Mouse (Mus musculus) neural tube, embryonic 10.5 days (tissue): ENCODE measurements around the gene Nans.

Experiments
- DNase-seq: peaks from one replicate; pipeline ENCODE4 v3.0.0-alpha.2; 2017; ENCODE audit warnings: low spot score; ENCODE audit errors: extremely low spot score

Gene Nans

DNA sequence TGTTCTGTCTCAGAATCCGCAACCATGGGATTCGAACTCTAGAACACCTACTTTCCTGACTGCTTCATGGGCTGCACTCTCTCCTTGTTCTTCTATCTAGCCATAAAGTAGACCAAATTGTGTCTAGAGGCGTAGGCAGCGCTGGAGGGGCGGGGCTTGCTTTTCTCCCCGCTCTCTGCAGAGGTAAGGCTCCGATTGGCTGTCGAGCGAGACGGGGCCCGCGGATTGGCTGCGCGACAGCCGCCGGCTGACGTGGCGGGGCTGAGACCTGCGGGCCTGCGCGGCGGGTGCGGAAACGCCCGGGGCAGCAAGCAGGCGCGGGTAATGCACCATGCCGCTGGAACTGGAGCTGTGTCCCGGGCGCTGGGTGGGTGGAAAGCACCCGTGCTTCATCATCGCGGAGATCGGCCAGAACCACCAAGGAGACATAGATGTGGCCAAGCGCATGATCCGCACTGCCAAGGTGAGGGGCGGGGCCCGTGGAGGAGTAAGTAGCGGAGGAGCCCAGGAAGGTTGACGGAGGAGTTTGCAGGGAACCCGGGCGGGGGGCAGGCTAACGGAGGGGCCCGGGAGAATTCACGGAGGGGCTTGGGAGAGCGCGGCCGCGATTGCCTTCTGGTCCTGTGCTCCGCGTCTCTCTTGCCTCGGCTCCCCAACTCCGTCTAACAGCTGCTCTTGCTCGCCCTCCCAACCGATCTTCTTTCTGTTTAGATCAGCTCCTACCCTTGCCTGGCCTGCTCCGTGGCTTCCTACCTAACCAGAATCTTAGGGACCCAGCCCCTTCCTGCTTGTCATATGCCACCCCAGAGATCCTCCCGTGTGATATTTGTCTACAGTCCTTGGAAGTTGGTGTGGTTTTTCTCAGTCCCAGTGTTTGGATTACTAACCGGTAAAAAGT is at the start of gene Nans:
TSS of gene Nans (plus strand) at position 221 of the 898 bp plus-strand sequence.
- DNase-seq, result peak; percentile 91

DNA sequence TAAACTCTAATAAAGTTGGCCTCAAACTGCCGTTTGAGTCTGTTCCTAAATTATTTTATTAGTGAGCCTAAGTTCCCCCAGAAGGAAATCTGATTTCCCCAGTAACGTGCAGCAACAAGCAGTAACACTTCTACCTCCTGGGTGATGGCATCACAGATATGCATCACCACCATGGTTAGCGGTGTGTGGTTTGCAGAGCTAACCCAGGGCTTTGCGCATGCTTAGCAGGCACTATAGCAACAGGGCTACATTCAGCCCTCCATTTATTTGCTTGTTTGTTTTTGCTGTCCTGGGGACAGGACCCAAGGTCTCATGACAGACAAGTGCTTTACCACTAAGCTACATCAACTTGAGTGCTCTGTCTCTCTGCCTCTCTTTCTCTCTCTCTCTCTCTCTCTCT is 46.5 kb upstream of the Nans start:
- DNase-seq, result no peak

DNA sequence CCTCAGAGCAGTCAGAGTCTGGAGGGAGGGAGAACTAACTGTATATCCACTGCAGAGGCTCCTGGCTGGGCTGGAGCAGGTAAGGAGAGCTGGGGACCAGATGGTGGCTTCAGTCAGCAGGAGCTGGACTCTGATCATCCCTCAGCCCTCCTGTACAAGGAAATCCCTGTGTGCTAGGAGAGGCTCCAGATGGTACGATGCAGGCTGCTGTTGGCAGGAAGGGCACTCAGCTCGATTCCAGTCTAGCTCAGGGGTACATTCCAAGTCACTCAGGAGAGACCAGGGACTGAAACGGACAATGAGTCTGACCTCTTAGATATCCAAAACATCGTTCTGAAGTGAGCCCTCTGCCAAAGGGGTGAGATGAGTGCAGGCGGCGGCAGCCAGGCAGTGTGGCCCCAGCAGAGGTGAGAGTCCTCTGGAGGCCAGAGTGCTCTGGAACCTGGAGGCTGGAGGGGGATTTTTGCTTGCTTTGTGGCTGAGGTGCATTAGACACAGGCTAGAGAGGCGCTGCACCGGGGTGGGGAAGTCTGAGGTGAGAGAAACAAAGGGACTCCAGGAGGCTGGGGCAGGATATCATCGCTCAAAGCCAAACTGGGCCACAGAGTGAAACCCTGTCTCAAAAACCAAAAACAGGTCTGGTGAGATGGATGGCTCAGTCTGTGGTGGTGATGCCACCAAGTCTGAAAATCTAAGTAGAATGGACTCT is 43.7 kb upstream of the Nans start:
- DNase-seq, result no peak

DNA sequence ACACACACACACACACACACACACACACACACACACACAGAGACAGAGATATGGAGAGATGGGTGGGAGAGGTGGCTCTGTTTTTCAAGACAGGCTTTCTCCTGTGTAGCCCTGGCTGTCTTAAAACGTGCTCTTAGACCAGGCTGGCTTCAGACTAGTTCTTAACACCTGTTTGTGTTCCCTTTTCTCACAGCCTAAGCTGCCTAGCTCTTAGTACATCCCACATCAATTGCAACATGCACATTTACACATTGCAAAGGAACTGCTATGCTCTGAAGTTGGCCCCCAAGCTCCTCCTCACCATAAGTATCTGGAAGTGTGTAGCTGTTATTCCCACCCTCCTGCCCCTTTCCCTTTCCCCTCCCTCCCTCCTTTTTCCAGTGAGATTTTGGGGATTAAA is 41.6 kb upstream of the Nans start:
- no peak for DNase-seq

DNA sequence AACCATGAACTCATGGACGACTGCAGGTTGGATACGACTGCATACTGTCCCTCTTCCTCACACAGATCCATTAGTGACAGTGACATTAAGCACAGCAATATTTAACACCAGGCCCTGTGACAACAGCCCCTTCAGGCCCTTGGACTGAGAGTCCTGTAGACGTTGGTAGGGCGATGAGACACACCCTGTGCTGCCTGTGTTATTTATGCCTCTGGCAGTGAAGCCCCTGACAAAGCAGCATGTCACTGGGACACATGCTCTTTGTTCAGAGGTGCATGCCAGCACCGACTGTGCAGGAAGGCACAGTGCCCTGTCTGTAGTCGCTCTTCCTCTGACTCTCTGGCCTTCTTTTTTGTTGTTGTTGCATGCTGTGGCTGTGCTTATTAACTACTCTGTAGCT is 40.2 kb upstream of the Nans start:
- DNase-seq, result no peak

DNA sequence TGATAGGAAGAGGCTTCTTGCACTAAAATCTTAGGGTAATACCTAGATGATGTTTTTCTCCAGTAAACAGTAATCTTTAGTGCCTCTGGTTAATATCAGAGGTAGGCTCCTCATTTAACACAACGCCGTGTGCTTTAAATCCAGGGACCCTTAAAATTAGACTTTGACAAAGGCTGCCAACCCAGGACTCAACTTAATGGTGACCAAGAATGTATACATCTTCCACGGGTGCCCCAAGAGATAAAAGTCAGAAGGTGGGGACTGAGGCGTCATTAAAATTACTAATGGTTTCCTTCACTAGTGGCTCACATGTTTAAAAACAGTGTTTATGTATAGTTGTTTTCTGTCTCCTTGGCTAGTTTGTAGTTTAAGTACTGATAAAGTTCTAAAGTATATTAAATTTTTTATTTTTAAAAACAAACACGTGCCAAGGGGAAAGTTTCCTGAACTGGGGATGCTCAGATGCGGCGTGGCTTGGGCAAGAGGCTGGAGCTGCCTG is 39.0 kb upstream of the Nans start:
- DNase-seq, result no peak

DNA sequence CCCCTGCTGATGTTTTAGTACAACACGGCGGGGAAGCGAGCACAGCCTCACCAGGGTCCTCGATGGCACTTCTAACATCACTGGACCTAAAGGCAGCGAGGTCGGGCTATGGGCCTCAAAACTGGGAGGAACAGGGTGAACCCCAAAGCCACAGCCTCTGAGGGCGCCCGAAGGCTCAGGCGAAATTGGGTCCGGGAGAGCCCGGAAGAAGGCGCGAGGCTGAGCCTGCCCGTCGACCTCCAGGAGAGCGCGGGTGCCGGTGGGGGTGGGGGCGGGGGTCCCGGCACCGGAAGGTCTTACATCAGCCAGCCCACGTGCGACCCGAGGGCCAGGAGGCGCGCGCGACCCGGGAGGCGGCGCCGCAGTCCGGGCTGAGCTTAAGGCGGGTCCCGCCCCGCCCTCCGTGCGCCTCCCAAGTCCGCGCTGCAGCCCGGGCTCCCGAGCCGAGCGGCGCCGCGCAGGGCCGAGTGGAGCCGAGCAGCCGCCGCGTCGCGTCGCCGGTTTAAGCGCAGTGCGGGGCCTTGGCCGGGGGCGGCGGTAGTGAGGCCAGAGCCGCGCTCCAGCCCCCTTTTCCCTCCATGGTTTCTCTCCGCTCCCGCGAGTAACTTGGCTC is 38.4 kb upstream of the Nans start, which contains the start of gene Anp32b:
TSS of gene Anp32b (plus strand) at position 384 of the 613 bp plus-strand sequence.
- peak; percentile 90 for DNase-seq

DNA sequence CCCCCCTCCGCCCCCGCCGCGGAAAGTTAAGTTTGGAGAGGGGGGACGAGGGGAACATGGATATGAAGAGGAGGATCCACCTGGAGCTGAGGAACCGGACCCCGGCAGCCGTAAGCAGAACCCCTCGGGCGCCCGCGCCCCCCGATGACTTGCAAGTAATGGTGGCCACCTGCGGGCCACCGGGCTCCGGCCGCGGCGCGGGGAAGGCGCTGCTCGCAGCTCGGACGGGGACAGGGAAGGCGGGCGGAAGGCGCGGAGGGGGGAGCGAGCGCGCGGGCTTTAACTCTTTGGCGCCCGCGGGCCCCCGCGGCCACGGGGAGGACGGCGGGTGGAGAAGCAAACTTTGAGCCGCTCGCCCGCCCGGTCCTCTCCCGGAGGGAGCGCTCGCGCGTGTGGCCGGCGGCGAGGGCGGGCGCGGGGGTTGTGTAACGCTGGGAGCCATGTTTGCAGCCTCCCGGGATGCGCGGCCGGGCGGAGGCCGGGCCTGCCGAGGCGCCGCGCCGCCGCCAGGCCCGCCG is 37.7 kb upstream of the Nans start:
- DNase-seq, result peak; percentile 78

DNA sequence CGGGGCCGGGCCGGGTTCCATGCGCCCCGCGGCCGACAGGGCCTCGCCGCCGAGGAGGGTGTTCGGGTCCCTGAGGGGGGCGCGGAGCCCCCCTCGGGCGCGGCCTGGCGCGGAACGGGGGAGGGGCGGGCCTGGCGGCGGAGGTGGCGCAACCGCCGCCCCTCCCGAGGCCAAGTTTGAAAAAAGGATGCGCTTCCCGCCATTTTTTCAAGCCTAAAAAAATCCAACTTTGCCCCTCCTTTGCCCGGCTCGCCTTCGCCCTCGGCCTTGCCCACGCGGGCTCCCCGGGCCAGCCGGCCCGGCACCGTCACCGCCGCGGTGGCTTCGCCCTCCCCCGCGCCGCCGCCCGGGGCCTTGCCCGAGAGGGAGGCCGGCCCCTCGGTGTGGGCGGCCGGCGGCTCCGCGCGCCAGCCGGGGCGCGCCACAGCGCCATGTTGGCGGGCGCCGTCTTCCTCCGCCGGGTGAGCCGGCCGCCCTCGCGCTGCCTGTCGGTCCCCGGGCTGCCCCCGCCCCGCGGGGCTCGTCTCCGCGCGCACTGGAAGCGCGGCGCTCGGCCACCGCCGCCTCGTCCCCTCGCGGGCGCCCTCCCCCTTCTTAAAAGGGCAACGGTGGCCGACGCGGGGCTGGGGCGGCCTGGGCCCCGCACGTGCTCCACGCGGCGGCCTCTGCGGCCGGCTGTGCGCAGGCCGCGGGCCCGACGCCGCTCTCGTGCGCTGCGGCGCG is 37.1 kb upstream of the Nans start:
- peak; percentile 80 for DNase-seq

DNA sequence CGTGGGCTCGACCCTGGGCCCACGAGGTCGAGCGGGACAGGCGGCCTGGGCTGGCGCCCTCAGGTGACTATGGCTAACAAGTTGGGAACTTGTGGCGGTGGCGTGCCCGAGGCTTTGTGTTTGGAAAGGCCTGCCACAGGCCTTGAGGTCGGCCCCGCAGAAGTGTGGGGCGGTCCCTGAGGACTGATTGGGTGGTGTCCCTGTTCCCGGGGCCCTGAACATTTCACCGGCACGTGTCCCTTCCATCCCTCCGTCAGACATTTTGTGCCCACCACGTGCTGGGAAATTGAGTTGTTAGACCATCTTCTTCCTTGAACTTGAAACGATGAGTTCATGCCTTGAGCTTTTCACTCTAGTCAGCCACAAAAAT is 36.6 kb upstream of the Nans start:
- DNase-seq, result no peak

DNA sequence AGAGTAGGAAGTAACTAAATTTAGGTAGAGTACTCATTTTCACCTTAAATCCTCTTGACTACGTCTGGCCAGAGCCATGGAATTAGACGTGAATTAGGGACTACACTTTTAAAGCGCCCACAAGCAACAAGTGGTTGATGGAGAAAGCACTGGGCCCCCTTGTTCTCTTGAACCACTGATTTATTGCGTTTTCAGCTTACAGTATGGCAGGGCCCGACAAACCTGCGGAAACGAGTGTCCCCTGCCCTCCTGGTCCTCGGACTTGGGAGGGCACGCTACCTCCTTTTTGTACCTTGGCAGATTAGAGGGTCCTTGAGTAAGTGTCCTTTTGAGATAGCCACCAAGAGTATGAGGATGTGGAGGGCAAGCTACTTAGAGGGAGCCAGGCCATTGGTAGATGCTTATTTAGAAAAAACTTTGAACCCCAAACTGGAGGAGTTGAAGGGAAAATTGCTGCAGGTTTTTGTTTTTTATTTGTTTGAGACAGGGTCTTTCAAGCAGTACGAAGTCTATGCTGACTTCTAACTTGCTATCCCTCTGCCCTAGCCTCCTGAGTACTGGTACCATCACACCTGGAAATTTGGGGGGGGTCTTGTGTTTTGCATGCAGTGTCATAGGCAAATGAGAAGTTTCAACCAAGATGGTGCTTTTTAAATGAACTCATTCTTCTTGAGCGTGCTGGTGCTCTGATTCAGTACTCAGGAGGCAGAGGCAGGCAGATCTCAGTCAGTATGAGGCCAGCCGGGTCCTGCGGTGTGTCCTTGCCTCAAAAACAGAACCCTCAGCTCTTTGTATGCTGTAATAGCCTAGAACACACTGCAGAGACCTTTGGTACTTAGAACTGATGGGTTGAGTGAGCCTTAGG is 36.0 kb upstream of the Nans start:
- peak; percentile 36 for DNase-seq

DNA sequence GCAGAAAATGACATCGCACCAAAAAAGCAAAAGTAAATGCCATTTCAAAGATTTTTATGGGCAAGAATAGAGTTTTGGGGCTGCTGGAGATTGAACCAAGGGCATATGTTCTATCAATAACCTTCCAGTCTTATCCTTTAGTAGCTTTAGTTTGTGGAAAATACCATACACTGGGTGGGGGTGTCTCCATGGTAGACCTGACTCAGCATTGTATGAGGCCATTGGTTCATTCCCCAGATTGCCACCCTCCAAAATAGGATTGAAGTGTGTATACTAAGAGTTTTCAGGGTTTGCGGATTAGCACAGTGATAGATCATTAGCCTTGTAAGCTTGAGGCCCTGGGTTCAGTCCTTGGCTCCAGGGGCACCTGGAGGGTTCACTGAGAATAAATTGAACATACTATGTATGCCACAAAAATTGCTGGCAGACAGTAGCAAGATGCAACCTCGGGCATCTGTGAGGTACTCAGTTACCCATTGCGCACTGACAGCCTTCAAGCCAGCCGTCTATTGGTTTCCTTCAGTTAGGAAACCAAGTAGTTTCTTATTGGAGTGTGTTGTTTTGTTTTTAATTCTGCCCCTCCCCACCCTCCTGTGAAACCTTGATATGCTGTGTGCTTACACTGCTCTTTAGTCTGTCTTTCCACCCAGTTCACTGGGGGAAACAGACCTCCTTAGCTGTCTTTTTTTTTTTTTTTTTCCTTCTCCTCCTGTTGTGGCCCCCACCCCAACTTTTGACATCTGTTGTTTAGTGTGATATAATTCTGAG is 34.8 kb upstream of the Nans start:
- DNase-seq, result no peak

DNA sequence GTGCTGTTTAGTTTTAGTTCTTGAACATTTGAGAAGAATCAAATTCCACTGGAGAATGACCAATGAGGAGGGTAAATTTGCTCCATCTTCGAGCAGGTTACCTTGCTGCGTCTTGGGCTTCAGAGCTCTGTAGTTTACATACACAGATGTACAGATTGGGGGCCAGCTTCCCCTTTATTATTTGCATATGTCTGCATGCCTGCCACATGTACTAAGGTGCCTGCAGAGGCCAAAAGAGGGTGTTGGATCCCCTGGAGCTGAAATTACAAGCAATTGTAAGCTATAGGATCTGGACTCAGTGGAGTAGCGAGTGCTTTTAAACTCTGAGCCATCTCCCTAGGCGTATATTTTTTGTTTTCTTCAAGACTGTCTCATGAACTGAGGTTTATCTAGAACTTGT is 32.3 kb upstream of the Nans start:
- DNase-seq, result no peak

DNA sequence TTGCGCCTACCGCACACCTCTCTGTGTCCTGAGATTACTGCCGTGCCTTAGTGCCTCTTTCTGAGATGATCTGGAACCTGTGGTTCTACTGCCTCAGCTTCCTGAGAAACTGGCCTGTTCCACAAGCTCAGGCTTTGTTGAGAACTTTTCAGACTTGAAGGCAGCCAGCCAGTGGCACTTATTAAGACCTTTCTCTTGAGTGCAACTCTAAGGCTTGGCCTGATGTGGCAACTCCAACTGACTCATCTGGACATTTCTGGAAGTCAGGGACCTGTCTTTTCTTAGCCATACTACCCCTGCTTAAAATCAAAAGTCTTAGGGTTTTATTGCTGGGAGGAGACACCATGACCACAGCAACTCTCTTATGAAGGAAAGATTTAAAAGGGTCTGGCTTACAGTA is 31.9 kb upstream of the Nans start:
- no peak for DNase-seq

DNA sequence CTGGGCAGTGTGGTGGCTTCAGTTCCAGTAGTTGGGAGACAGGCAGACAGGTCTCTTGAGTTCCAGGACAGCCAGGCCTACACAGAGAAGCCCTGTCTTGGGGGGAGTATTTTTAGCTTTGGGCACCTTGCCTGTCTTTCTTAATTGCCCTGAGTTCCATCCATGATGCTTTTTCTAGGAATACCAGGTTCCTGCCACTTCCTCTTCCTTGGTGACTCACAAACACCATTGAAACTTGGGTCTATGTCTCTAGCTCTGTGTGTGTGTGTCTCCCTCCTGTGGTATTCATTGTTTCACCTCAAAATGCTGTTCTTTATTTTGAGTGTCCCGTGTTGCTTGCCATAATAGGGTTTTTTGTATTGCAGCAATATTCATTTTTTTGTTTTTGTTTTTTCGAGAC is 30.6 kb upstream of the Nans start:
- DNase-seq, result no peak

DNA sequence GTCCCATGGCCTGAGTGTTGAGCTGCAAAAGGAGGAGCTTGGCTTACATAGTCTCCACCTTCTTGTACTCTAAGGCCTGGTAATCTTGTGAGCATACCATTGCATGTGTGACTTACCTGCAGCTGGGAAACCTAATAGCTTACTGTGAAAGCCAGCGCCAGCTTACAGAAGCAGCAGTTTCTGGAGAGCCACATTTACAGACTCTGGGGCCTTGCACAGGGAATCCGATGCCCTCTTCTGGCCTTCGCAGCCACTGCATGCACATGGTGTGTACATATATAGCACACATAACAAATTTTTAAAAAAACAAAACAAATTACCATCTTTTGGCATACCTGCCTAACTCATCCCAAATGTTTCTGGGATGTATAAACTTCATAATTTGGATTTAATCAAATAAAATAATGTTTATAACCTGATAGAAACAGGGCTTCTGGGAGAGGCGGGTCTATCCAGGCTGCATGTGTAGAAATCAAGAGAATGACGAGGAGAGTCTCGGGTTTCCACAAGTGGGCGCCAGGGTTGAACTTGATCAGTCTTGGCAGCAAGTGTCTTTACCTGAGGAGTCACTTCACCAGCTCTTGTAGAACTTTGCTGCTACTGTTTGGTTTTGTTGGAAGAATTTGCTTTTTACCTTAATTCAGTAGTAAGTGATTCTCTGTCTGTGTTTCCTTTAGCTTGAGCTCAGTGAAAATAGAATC is 25.8 kb upstream of the Nans start:
- no peak for DNase-seq

DNA sequence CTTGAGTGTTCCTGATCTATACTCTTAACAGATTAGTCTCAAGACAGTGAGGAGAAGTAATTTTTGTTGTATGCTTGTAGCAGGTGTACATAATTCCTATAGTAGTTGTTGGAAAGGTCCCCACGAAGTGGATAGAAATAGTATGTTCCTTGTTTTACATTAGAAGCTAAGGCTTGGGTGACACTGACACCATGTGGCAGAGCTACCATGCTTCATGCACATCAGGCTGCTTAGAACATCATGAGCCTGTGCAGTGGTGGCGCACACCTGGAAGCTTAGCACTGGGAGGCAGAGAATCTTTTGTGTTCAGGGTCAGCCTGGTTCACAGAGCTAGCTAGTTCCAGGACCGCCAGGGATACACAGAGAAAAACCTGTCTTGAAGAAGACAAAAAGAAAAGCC is 23.3 kb upstream of the Nans start:
- no peak for DNase-seq

DNA sequence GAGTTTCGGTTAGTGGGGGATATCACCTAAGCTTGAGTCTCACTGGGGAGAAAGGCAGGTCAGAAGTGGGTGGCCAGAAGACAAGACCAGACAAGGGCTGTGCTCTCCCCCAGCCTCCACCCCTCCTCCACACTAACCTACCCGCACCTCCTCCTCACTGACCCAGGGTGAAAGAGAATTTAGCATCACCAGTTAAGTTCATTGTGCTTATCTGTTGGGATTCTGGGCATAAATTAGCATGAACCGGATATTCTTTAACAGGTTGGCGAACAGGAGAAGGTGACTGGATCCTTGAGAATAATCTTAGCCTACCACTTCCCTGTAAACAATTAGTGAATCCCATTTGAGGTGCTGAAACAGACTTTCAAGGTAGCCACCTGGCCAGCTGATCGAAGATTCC is 13.9 kb upstream of the Nans start:
- DNase-seq, result no peak

DNA sequence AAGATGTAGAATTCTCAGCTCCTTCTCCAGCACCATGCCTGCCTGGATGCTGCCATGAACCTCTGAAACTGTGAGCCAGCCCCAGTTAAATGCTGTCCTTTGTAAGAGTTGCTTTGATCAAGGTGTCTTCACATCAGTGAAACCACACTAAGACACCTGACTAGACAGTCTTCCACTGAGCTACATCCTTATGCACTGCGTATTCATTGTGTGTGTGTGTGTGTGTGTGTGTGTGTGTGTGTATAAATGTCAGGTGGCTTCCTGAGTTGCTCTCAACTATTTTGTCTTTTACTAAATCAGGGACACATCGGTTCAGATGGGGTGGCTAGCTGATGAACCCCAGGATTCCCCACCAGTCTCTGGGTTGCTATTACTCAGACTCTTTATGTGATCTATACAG is 10.0 kb upstream of the Nans start:
- DNase-seq, result no peak
